Mouse (Mus musculus) small intestine, adult 2 months (tissue): ENCODE results near the gene Gtdc1. TPM values are rescaled to one million over a fixed set of nuclear protein-coding genes. Genes with fewer than 3 reads are reported as not detected.

Experiments used
- H3K27ac ChIP-seq: fragments of 200-500 bp; 2 replicates; pipeline ENCODE4 v1.5.1; 2012; ENCODE audit warnings: low read depth, low read length, control low read depth, inconsistent platforms; ENCODE audit not compliant: insufficient read depth
- H3K27me3 ChIP-seq: fragments of 200-500 bp; 2 replicates; pipeline ENCODE4 v1.6.1; 2012; ENCODE audit warnings: mild to moderate bottlenecking, moderate library complexity, low read length, inconsistent platforms; ENCODE audit not compliant: control insufficient read depth, insufficient read depth
- H3K36me3 ChIP-seq: fragments of 200-500 bp; 2 replicates; pipeline ENCODE4 v1.6.1; 2012; ENCODE audit warnings: mild to moderate bottlenecking, low read length, control low read depth, inconsistent platforms; ENCODE audit not compliant: control insufficient read depth, insufficient read depth
- H3K4me1 ChIP-seq: fragments of 200-500 bp; 2 replicates; pipeline ENCODE4 v1.6.1; 2012; ENCODE audit warnings: low read length, inconsistent platforms, mixed read lengths; ENCODE audit not compliant: control insufficient read depth, insufficient read depth, insufficient read length
- H3K4me3 ChIP-seq: fragments of 200-500 bp; 2 replicates; pipeline ENCODE4 v1.5.1; 2012; ENCODE audit warnings: low read depth, mild to moderate bottlenecking, control low read depth, inconsistent platforms, low read length, moderate library complexity
- CTCF ChIP-seq: fragments of 200-500 bp; IDR thresholded peaks from 2 replicates; pipeline ENCODE4 v1.5.1; 2012; ENCODE audit warnings: low read depth, mild to moderate bottlenecking, control low read depth, inconsistent platforms, low read length, moderate library complexity, mixed read lengths; ENCODE audit not compliant: insufficient replicate concordance, insufficient read length; ENCODE audit errors: extremely low read depth
- POLR2A ChIP-seq: fragments of 200-500 bp; IDR thresholded peaks from 2 replicates; pipeline ENCODE4 v1.6.1; 2012; ENCODE audit warnings: low read depth, mild to moderate bottlenecking, control low read depth, inconsistent platforms, low read length, moderate library complexity
- WGBS: fragments of 180-500 bp; shearing (Covaris S2); methylation state at CpG from one replicate; pipeline ENCODE4 v1.1.7; 2018; 5-methylcytosine and 5-hydroxymethylcytosine counted together
- polyA plus RNA-seq: library from polyadenylated mRNA; depleted of rRNA; stranded (reverse); fragments of >200 nt; gene quantifications from 2 replicates; pipeline ENCODE4 v1.2.3, GENCODE M21; 2012

The Gtdc1 gene
- polyA plus RNA-seq, 1 experiment = 1.9 TPM

DNA sequence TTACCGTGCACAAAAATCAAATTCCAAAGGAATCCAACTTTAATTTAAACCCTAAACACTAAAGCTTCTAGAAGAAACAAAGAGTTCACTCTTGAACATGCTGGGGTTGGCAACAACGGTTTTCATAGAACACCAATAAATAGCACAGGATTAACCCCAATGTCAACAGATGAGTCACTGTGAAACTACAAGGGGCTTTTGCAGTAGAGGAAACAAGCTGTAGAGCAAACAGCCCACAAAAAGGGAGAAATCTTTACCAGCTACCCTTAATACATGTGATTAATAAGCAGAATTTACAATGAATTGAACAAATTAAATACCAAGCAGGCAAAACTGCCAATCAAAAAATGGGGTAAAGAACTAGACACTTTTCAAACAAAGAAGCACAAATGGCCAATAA, 53.7 kb downstream of the Gtdc1 start:
- TF ChIP-seq CTCF = no peak
- no peak overlapping the region for H3K27ac ChIP-seq
- no peaks in the 10 kb centered on the region for H3K36me3 ChIP-seq
- H3K4me1 ChIP-seq = no peaks in the 10 kb centered on the region
- H3K27me3 ChIP-seq = no peaks in the 10 kb centered on the region
- H3K4me3 ChIP-seq = no peak overlapping the region
- 49% methylated on average over 2 of the region's 2 CpGs for WGBS

DNA sequence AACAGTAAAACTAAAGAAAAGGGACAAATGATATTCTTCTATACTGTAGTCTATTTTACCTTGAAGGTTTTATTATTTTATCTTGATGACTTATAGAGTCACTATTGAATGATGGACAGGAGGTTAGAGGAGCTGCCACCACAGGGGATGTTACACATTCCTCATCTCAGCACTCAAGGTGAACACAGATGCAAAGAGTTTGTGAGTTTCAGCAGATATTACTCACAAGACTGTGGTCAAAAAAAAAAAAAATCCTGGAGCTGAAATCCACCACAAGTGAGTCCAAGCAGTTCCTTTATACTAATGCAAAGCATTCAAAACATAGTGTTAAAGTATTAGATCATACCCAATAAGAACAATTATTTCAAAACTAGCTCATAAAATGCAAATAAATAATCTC, 62.7 kb downstream of the Gtdc1 start:
- TF ChIP-seq CTCF (no peak), POLR2A (no peak)
- Histone ChIP-seq H3K4me3 (no peak overlapping the region), H3K4me1 (no peaks in the 10 kb centered on the region), H3K36me3 (0 out of 2 replicates have a peak, but pooled peaks cover 1% of the 10 kb centered on the region), H3K27me3 (no peaks in the 10 kb centered on the region), H3K27ac (no peak overlapping the region)

DNA sequence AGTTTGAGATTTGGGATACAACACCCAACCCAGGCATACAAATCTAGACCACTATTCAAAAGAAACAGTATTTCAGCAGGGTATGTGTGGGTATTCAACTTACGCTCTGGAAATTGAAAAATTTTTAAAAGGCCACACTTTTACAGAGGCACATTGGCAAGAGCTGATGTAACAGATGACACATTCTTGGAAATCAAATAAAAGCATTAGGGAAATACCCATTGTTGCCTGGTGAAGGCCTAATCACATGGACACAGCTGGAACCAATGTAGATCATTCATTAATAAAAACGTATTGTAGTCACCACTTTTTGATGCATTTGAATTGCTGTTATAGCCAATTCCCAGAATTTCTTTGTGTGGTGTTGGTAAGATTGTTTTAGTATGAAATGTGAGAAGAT, 73.0 kb downstream of the Gtdc1 start:
- TF ChIP-seq CTCF = no peak
- no peak for TF ChIP-seq POLR2A
- no peak overlapping the region for H3K4me3 ChIP-seq
- H3K36me3 ChIP-seq = no peaks in the 10 kb centered on the region
- WGBS = 82% methylated on average over 2 of the region's 2 CpGs
- no peaks in the 10 kb centered on the region for H3K27me3 ChIP-seq
- H3K4me1 ChIP-seq = no peaks in the 10 kb centered on the region; the same call in 1 of the 2 replicates
- H3K27ac ChIP-seq = no peak overlapping the region

DNA sequence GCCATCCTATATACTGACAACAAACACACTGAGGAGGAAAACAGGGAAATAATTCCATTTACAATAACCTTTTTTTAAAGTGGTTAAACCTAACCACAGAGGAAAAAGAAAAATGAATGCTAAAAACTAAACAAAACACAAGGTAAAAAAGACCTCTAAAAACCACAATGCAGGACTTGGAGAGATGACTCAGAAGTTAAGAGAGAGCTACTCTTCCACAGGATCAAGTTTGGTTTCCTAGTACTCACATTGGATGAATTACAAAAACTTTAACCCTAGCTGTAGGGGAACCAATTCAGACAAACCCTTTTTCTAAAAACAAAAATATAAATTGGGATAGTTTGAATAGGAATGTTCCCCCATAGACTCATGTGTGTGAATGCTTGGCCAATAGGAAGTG, 77.8 kb downstream of the Gtdc1 start:
- H3K36me3 ChIP-seq = no peaks in the 10 kb centered on the region
- no peak overlapping the region for H3K27ac ChIP-seq
- H3K4me3 ChIP-seq = no peak overlapping the region
- H3K4me1 ChIP-seq = peaks cover 2% of the 10 kb centered on the region; the same call in 1 of the 2 replicates
- no peak for TF ChIP-seq CTCF
- no peak for TF ChIP-seq POLR2A
- no peaks in the 10 kb centered on the region for H3K27me3 ChIP-seq

DNA sequence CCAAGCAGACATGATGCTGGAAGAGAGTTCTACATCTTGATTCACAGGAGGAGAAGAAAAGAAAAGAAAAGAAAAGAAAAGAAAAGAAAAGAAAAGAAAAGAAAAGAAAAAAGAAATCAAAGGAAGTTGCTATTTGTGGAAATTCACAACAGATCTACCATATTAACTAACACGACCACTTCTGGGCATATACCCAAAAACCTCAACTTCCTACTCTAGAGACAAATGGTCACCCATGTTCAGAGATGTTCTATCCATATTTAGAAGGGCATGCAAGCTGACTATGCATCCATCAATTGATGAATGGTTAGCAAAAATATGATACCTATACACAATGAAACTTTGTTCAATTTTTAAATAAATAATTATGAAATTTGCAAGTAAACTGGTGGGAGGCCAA, 79.3 kb downstream of the Gtdc1 start:
- no peaks in the 10 kb centered on the region for H3K36me3 ChIP-seq
- H3K4me1 ChIP-seq = peaks cover 2% of the 10 kb centered on the region; the same call in 1 of the 2 replicates
- H3K4me3 ChIP-seq = no peak overlapping the region
- WGBS = 61% methylated on average over 1 of the region's 1 CpGs
- TF ChIP-seq CTCF (no peak), POLR2A (no peak)
- no peak overlapping the region for H3K27ac ChIP-seq
- no peaks in the 10 kb centered on the region for H3K27me3 ChIP-seq

DNA sequence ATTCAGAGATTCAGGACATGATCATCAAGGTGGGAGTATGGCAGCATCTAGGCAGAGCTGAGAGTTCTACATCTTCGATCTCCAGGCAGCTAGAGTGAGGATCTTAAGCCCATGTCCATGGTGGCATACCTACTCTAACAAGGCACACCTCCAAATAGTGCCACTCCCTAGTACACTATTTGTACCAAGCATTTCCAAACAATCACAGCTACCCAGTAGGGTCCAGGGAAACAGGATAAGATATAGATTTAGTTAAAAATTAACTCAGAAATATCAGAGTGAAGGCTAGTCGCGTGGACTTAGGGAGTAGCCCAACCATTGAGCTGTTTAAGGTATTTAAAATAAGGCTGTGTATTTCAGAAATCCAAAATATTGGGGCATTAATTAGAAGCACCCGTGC, 82.0 kb downstream of the Gtdc1 start:
- TF ChIP-seq CTCF = no peak
- TF ChIP-seq POLR2A = no peak
- no peaks in the 10 kb centered on the region for H3K36me3 ChIP-seq
- WGBS = 45% methylated on average over 4 of the region's 4 CpGs
- H3K27me3 ChIP-seq = no peaks in the 10 kb centered on the region
- H3K4me3 ChIP-seq = no peak overlapping the region
- no peak overlapping the region for H3K27ac ChIP-seq
- H3K4me1 ChIP-seq = peaks cover 2% of the 10 kb centered on the region; the same call in 1 of the 2 replicates

DNA sequence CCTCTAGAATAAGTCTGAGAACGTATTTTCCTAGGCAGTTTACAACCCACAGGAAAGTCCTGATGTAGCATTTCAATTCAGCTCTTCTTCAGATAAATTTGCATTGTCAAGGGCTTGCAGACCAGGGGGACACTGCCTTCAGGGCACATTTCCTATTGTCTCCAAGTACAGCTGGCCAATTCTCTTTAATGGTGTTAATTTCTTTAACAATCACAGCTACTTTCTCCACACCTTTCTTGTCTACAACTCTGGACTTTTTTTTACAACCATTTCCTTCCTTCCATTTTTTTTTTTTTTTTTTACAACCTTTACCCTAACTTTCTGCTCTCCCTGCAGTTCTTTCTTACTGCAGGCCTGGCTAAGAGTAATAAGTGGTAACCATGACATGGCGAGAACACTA, 97.7 kb downstream of the Gtdc1 start:
- Histone ChIP-seq H3K27me3 (no peaks in the 10 kb centered on the region), H3K4me1 (no peaks in the 10 kb centered on the region), H3K27ac (no peak overlapping the region), H3K36me3 (no peaks in the 10 kb centered on the region), H3K4me3 (no peak overlapping the region)
- no peak for TF ChIP-seq CTCF
- TF ChIP-seq POLR2A = no peak
- 80% methylated on average over 2 of the region's 2 CpGs for WGBS

DNA sequence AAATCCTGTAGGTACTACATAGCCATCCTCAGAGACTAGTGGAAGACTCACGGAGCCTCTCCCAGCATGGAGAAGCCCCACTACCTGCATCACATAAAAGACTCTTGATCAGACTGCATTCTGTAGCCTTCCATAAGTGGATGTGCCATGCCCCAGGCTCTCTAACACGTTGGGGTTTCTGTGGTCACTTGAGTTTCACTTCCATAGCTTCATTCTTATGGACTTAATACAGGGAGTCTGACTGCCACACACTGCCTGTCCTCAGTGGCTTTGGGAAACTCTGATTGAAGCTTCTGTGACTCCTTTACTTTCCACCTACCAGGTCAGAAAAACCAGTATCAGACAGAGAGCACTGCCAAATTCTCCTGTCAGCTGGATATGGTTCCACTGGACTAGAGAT, 98.1 kb downstream of the Gtdc1 start:
- no peak overlapping the region for H3K27ac ChIP-seq
- no peaks in the 10 kb centered on the region for H3K4me1 ChIP-seq
- 71% methylated on average over 2 of the region's 2 CpGs for WGBS
- H3K27me3 ChIP-seq = no peaks in the 10 kb centered on the region
- no peak overlapping the region for H3K4me3 ChIP-seq
- no peak for TF ChIP-seq CTCF
- TF ChIP-seq POLR2A = no peak
- H3K36me3 ChIP-seq = no peaks in the 10 kb centered on the region
